Mouse (Mus musculus) liver, embryonic 11.5 days (tissue): Measurements from ENCODE around the gene Josd1. TPM values are rescaled to one million over a fixed set of nuclear protein-coding genes. Genes with fewer than 3 reads are reported as not detected.
"Not testable (repeated sequence)": the region's sequence is repeated elsewhere in the genome, so short reads cannot be mapped to it uniquely, and the experiment has no call there.

Experiments used
- ATAC-seq: fragments of 200-750 bp; cut with Nextera tagmentation; replicated peaks from 2 replicates; pipeline ENCODE4 v1.8.0; 2017; ENCODE audit warnings: moderate number of reproducible peaks, mild to moderate bottlenecking, moderate TSS enrichment, moderate library complexity; ENCODE audit not compliant: low FRiP score
- DNase-seq: peaks from one replicate; pipeline ENCODE4 v3.0.0-alpha.2; 2017; ENCODE audit warnings: low spot score
- H3K27ac ChIP-seq: fragments of 300-500 bp; sonication (generic); 2 replicates; pipeline ENCODE4 v1.5.1; 2014; ENCODE audit warnings: mild to moderate bottlenecking, low read depth, low read length, control low read depth
- H3K27me3 ChIP-seq: fragments of 300-500 bp; sonication (generic); replicated peaks from 2 replicates; pipeline ENCODE4 v1.6.1; 2014; ENCODE audit warnings: low read length, mixed read lengths; ENCODE audit not compliant: control insufficient read depth, insufficient read depth
- H3K36me3 ChIP-seq: fragments of 300-500 bp; sonication (generic); 2 replicates; pipeline ENCODE4 v1.6.1; 2014; ENCODE audit warnings: mild to moderate bottlenecking, low read length, moderate library complexity, mixed read lengths; ENCODE audit not compliant: control insufficient read depth, insufficient read depth
- H3K4me1 ChIP-seq: fragments of 300-500 bp; sonication (generic); replicated peaks from 2 replicates; pipeline ENCODE4 v1.6.1; 2014; ENCODE audit warnings: low read length, mixed read lengths; ENCODE audit not compliant: control insufficient read depth, insufficient read depth
- H3K4me2 ChIP-seq: fragments of 300-500 bp; sonication (generic); 2 replicates; pipeline ENCODE4 v1.6.1; 2014; ENCODE audit warnings: mild to moderate bottlenecking, control low read depth, moderate library complexity
- H3K4me3 ChIP-seq: fragments of 300-500 bp; sonication (generic); 2 replicates; pipeline ENCODE4 v1.5.1; 2014; ENCODE audit warnings: low read depth, low read length, control low read depth
- H3K9ac ChIP-seq: fragments of 300-500 bp; sonication (generic); 2 replicates; pipeline ENCODE4 v1.6.1; 2014; ENCODE audit warnings: low read depth, low read length, control low read depth
- H3K9me3 ChIP-seq: fragments of 300-500 bp; sonication (generic); 2 replicates; pipeline ENCODE4 v1.6.1; 2016; ENCODE audit warnings: low read length, inconsistent platforms, mixed read lengths; ENCODE audit not compliant: control insufficient read depth
- WGBS: fragments of 180-500 bp; shearing (Covaris S2); extraction: QIAGEN DNeasy Blood & Tissue Kit; methylation state at CpG from one replicate; pipeline ENCODE4 v1.1.7; 2014; 5-methylcytosine and 5-hydroxymethylcytosine counted together
- polyA plus RNA-seq: library from polyadenylated mRNA; unstranded; fragments of >200 nt; fragmentation: Nextera tagmentation; extraction: Ambion mirVana; gene quantifications from 2 replicates; pipeline ENCODE4 v1.2.1, GENCODE M21; 2014

Gene Josd1
- polyA plus RNA-seq, 1 experiment from 2014 or later: 25.9 TPM

DNA sequence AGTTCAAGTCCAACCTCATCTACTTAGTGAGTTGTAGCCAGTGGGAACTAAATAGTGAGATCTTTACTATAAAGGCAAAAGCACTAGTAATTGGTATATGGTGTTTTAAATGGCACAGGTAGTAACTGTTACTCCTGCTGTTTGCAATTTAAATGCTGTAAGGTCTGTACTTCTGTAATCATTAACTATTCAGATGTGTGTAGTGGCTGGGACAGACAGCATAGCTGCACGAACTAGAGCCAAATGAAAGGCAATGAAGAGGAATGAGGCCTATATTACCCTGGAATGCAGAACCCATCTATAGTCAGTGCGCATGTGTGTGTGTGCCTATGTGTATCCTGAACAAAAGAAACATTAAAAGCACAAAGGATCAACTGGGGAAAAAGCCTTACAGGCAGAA is 9.8 kb downstream of the Josd1 start:
- 87% methylated on average over 2 of the region's 2 CpGs for WGBS
- Histone ChIP-seq H3K27ac (no peak overlapping the region), H3K9ac (no peak overlapping the region), H3K9me3 (no peaks in the 10 kb centered on the region), H3K36me3 (peaks cover 24% of the 10 kb centered on the region), H3K4me2 (no peak overlapping the region), H3K27me3 (no peaks in the 10 kb centered on the region), H3K4me1 (peaks cover 15% of the 10 kb centered on the region), H3K4me3 (no peak overlapping the region)
- DNase-seq: no peak
- no peak for ATAC-seq

DNA sequence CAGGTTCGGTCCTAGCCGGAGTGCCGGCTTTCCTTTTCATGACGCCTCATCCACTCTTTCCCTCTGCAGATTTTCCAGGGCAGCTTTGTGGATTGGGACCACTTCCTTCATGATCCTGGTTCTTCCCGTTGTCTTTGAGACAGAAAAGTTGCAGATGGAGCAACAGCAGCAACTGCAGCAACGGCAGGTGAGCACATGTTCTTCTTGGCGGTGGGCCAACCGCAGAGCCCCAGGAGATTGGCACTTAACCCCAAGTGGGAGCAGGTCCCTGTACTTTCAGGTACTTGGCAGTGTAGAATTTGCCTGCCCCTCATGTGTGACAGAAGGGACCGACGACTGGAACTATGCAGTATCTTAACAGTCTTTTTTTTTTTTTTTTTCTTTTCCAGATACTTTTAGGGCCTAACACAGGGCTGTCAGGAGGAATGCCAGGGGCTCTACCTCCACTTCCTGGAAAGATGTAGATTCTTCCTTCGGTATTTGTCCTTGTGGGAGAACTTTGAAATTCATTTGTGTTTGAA is 15.8 kb downstream of the Josd1 start:
- not testable (repeated sequence) for H3K27ac ChIP-seq, H3K9me3 ChIP-seq, H3K27me3 ChIP-seq, DNase-seq, H3K4me1 ChIP-seq, ATAC-seq
- Histone ChIP-seq H3K36me3 (peaks cover 21% of the 10 kb centered on the region), H3K4me2 (peak overlapping the region; percentile 75), H3K4me3 (peak overlapping the region; percentile 89), H3K9ac (peak overlapping the region; percentile 82; the same call in 1 of the 2 replicates)
- 78% methylated on average over 11 of the region's 11 CpGs for WGBS

DNA sequence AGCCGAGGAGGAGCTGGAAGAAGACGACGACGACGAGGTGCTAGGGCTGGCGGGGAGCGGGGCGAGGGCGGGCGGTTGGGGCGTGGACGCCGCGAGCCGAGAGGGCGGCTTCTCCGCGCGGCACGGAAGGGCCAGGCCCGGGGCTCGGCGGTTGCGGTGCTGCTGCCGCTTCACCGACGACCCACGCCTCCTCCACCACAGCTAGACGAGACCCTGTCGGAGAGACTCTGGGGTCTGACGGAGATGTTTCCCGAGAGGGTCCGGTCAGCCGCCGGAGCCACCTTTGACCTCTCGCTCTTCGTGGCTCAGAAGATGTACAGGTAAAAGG is 16.8 kb downstream of the Josd1 start:
- WGBS: under 1% methylated on average over 36 of the region's 37 CpGs
- H3K27me3 ChIP-seq: no peaks in the 10 kb centered on the region
- peaks cover 22% of the 10 kb centered on the region; the same call in 1 of the 2 replicates for H3K36me3 ChIP-seq
- no peak for DNase-seq
- peak; percentile 55 for ATAC-seq
- H3K4me2 ChIP-seq: peak overlapping the region; percentile 75
- peaks cover 7% of the 10 kb centered on the region; the same call in 1 of the 2 replicates for H3K4me1 ChIP-seq
- H3K9me3 ChIP-seq: no peaks in the 10 kb centered on the region
- H3K9ac ChIP-seq: peak overlapping the region; percentile 82
- peak overlapping the region; percentile 89 for H3K4me3 ChIP-seq
- peak overlapping the region; percentile 64; the same call in 1 of the 2 replicates for H3K27ac ChIP-seq

DNA sequence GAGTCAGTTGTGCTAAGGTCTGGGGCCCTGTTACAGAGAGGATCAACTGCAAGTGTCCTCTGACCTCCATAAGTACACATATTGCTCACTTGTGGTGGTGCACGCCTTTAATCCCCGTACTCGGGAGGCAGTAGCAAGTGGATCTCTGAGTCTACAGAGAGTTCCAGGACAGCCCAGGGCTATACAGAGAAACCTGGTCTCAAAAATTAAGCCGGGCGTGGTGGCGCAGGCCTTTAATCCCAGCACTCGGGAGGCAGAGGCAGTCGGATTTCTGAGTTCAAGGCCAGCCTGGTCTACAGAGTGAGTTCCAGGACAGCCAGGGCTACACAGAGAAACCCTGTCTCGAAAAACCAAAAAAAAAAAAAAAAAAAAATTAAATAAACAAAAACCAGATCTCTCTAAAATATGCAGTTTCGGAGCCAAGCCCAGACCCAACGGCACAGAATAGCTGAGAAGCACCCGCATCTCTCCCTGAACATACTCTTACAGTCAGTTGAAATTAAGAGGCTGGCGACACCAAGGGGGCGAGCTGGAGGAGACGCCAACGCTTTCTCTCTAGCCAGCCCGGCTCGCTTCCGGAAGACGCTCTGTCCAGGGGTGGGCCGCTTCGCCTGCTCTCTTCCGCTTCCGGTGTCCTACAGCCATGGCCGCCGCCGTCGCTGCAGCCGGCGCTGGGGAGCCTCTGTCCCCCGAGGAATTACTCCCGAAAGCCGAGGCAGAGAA is 17.3 kb downstream of the Josd1 start, which contains the start of gene Tomm22:
Gene Tomm22 (plus strand): TSS at position 613 of the 723 bp plus-strand sequence.
- H3K4me1 ChIP-seq: peaks cover 7% of the 10 kb centered on the region; the same call in 1 of the 2 replicates
- DNase-seq: peak; percentile 88
- no peaks in the 10 kb centered on the region for H3K27me3 ChIP-seq
- peak within 1 kb of the TSS; percentile 82 for H3K9ac ChIP-seq
- no peaks in the 10 kb centered on the region for H3K9me3 ChIP-seq
- peak within 1 kb of the TSS; percentile 75 for H3K4me2 ChIP-seq
- H3K36me3 ChIP-seq: peaks cover 21% of the 10 kb centered on the region; the same call in 1 of the 2 replicates
- peak within 1 kb of the TSS; percentile 89 for H3K4me3 ChIP-seq
- WGBS: 17% methylated on average over 32 of the region's 33 CpGs
- ATAC-seq: peak; percentile 97
- H3K27ac ChIP-seq: peak within 1 kb of the TSS; percentile 64; the same call in 1 of the 2 replicates

DNA sequence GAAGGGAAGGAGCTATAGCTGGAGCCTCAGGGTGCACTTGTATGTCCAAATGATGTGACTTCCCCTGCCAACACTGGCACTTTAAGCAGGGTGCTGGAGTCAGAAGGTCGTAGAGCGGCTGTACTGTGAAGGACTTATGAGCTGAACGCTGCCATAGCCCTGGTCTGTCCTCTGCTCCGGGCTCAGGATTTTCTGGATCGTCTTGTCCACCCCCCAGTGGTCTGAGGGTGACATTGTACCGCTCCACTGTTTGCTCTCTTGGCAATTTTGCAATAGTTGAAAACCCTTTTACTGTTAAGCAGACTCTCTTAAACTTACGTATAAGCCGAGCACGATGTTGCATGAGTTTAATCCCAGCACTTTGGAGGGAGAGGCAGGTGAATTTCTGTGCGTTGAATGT is 18.5 kb downstream of the Josd1 start:
- H3K9ac ChIP-seq: no peak overlapping the region

DNA sequence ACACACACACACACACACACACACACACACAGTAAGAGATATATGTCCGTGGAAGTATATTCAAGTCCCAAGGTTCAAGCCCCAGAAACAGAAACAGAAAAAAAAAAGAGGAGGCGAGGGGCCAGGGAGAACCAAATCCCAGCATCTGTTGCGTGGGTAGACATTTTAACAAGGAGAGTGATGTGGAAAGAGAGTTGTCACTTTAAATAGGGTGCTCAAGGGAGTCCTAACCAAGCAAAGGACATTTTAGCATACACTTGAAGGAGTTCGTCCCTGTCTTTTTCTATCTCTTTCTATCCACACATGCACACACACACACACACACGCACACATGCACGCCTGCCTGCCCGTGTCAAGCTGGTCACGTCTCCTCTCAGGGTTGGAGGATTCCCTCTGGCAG is 23.1 kb downstream of the Josd1 start:
- H3K9me3 ChIP-seq: no peaks in the 10 kb centered on the region
- ATAC-seq (no peak), DNase-seq (no peak)
- H3K4me1 ChIP-seq: peaks cover 4% of the 10 kb centered on the region; the same call in 1 of the 2 replicates
- H3K4me3 ChIP-seq: no peak overlapping the region
- no peak overlapping the region for H3K9ac ChIP-seq
- WGBS: 91% methylated on average over 8 of the region's 8 CpGs
- 0 out of 2 replicates have a peak, but pooled peaks cover 5% of the 10 kb centered on the region for H3K36me3 ChIP-seq
- H3K27me3 ChIP-seq: no peaks in the 10 kb centered on the region
- H3K4me2 ChIP-seq: no peak overlapping the region
- H3K27ac ChIP-seq: no peak overlapping the region

More for the DNA sequence above, 18.5 kb downstream of the Josd1 start:
- no peak for DNase-seq
- ATAC-seq: no peak
- H3K9me3 ChIP-seq: no peaks in the 10 kb centered on the region
- no peaks in the 10 kb centered on the region for H3K27me3 ChIP-seq
- no peak overlapping the region for H3K4me3 ChIP-seq
- peaks cover 7% of the 10 kb centered on the region; the same call in 1 of the 2 replicates for H3K4me1 ChIP-seq
- H3K27ac ChIP-seq: no peak overlapping the region
- H3K4me2 ChIP-seq: no peak overlapping the region
- WGBS: 75% methylated on average over 10 of the region's 10 CpGs
- peaks cover 12% of the 10 kb centered on the region; the same call in 1 of the 2 replicates for H3K36me3 ChIP-seq

DNA sequence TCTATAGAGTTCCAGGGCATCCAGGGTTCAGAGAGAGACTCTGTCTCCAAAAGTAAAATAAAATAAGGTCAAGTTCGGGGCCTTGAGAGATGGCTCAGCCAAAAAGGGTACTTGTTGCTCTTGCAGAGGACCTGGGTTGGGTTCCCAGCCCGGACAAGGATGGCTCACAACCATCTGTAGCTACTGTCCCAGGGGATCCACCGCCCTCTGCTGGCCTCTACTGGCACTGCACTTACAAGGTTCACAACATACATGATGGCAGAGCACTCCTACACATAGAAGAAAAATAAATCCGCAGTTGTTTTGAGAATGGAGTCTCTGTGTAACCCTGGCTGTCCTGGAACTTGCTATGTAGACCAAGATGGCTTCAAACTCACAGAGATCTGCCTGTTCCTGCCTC is 25.9 kb downstream of the Josd1 start:
- Histone ChIP-seq H3K4me1 (peaks cover 4% of the 10 kb centered on the region), H3K9me3 (no peaks in the 10 kb centered on the region), H3K4me2 (no peak overlapping the region), H3K27ac (no peak overlapping the region), H3K27me3 (no peaks in the 10 kb centered on the region), H3K4me3 (no peak overlapping the region), H3K9ac (no peak overlapping the region), H3K36me3 (0 out of 2 replicates have a peak, but pooled peaks cover 4% of the 10 kb centered on the region)
- 74% methylated on average over 4 of the region's 4 CpGs for WGBS
- DNase-seq: peak; percentile 45
- no peak for ATAC-seq

DNA sequence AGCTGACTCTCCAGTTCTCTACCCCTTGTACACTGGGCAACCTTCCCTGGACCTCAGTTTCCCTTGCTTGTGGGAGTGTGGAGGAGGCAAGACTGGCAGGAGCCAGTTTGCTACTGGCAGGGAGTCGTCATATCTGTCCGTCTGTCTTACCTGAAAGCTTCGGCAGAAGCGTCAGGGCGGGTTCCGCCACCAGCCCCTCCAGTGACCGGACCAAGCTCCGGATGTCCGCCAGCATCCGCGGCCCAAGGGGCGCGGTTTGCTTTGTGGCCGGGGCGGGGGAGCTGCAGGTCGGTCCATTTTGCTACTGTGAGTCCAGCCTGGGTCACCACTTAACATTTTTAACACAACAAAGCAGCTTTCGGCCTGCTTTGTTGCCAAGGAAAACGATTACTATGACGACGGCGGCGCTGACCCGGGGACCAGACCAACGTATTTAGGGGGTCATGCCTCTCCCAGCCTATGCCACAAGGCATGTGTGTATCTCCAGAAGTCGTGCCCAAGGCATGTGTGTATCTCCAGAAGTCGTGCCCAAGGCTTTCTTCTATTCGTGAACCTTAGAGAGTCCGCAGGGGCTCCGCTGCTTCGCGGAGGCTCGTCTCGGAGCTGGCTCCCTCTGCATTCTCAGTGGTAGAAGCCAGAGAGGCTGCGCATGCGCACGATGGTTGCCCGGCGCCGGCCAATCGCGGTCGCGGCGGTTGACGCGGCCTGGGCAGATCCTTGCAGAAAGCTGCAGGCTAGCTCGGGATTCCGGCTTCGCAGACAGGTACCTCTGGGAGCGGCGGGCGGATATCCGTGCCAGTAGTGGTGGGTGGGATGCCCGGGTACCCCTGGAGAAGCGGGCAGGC is 29.0 kb downstream of the Josd1 start, which contains the start of the genes Fam227a and Cby1:
Gene Fam227a (minus strand): TSS at position 426 of the 845 bp plus-strand sequence.
Gene Cby1 (plus strand): TSS at position 669 of the 845 bp plus-strand sequence.
- H3K4me3 ChIP-seq: peak within 1 kb of the TSS; percentile 81
- peak; percentile 84 for ATAC-seq
- under 1% methylated on average over 55 of the region's 55 CpGs for whole genome bisulfite sequencing
- H3K27ac ChIP-seq: peak within 1 kb of the TSS; percentile 87
- peaks cover 4% of the 10 kb centered on the region for H3K4me1 ChIP-seq
- peak; percentile 98 for DNase-seq
- H3K27me3 ChIP-seq: no peaks in the 10 kb centered on the region
- H3K4me2 ChIP-seq: peak within 1 kb of the TSS; percentile 92
- H3K36me3 ChIP-seq: no peaks in the 10 kb centered on the region
- peak within 1 kb of the TSS; percentile 82 for H3K9ac ChIP-seq
- H3K9me3 ChIP-seq: no peaks in the 10 kb centered on the region
